Mouse (Mus musculus) Patski (cell line): ENCODE results near the gene Klf13. TPM values are rescaled to one million over a fixed set of nuclear protein-coding genes. Genes with fewer than 3 reads are reported as not detected.

ENCODE experiments used
- ATAC-seq: fragments of 100-300 bp; one replicate; pipeline ENCODE4 v1.8.0; 2021
- CTCF ChIA-PET: fragments of 350-600 bp; sonication (Branson Sonifier 250); formaldehyde crosslinking; loops from one replicate; lab custom pipeline; 2022; ENCODE audit warnings: inconsistent platforms; lab: Charles Lee
- POLR2A ChIA-PET: fragments of 350-600 bp; sonication (Branson Sonifier 250); formaldehyde crosslinking; loops from one replicate; lab custom pipeline; 2022; ENCODE audit warnings: antibody characterized with exemption, inconsistent platforms; lab: Charles Lee
- DNase-seq: peaks from one replicate; pipeline ENCODE4 v3.0.0-alpha.2; 2011; ENCODE audit warnings: low read depth, low spot score
- H3K27me3 ChIP-seq: fragments of 371-371 bp; one replicate; pipeline ENCODE4 v1.5.1; 2021
- CTCF ChIP-seq: fragments of 100-300 bp; IDR thresholded peaks from one replicate; pipeline ENCODE4 v1.5.1; 2021
- in situ Hi-C: fragments of 300-500 bp; cut with MboI; formaldehyde crosslinking; loops from 3 replicates; pipeline ENCODE4 v1.11.1; 2018; ENCODE audit warnings: low pct_unique_long_range_greater_than_20kb, mixed read lengths
- polyA plus RNA-seq: library from polyadenylated mRNA; unstranded; gene quantifications from one replicate; pipeline ENCODE4 v1.2.3, GENCODE M21; 2021

The Klf13 gene
- polyA plus RNA-seq, 1 experiment from 2014 or later = 20.0 TPM

GRCm38 (mm10) chr7:63965135-63965534 lies 26.4 kb upstream of the Klf13 start:
- ChIA-PET POLR2A (interaction anchor here (0.7 kb wide), 1 partner anchor 11 kb away, joined by 3 read pairs; no protein-coding TSS in a partner anchor), CTCF (interaction anchor here (1.3 kb wide), 1 partner anchor 24 kb away, joined by 4 read pairs; no protein-coding TSS in a partner anchor)
- no peak for ATAC-seq
- TF ChIP-seq CTCF = no peak
- no peaks in the 10 kb centered on the region for H3K27me3 ChIP-seq
- no peak for DNase-seq
- in situ Hi-C loops = no loop called here

GRCm38 (mm10) chr7:63964121-63964520 lies 25.4 kb upstream of the Klf13 start:
- DNase-seq = no peak
- CTCF ChIA-PET = no interaction called here
- no peaks in the 10 kb centered on the region for H3K27me3 ChIP-seq
- ATAC-seq = no peak
- in situ Hi-C loops = no loop called here
- TF ChIP-seq CTCF = no peak
- POLR2A ChIA-PET = no interaction called here

GRCm38 (mm10) chr7:63963632-63964031 lies 24.9 kb upstream of the Klf13 start:
- H3K27me3 ChIP-seq = no peaks in the 10 kb centered on the region
- DNase-seq (no peak), ATAC-seq (no peak)
- POLR2A ChIA-PET = no interaction called here
- in situ Hi-C loops = no loop called here
- TF ChIP-seq CTCF = no peak
- CTCF ChIA-PET = interaction anchor here (0.8 kb wide), 1 partner anchor 22 kb away, joined by 3 read pairs; no protein-coding TSS in a partner anchor

GRCm38 (mm10) chr7:63957872-63958640 lies 19.3 kb upstream of the Klf13 start:
- no peak for DNase-seq
- no peaks in the 10 kb centered on the region for H3K27me3 ChIP-seq
- no peak for ATAC-seq
- CTCF ChIA-PET = no interaction called here
- in situ Hi-C loops = no loop called here
- TF ChIP-seq CTCF = no peak
- POLR2A ChIA-PET = no interaction called here

GRCm38 (mm10) chr7:63956981-63957713 lies 18.4 kb upstream of the Klf13 start:
- ATAC-seq = no peak
- TF ChIP-seq CTCF = no peak
- in situ Hi-C loops = no loop called here
- H3K27me3 ChIP-seq = no peaks in the 10 kb centered on the region
- ChIA-PET CTCF (no interaction called here), POLR2A (no interaction called here)
- no peak for DNase-seq

GRCm38 (mm10) chr7:63956138-63956823 lies 17.6 kb upstream of the Klf13 start:
- POLR2A ChIA-PET = no interaction called here
- ATAC-seq = no peak
- CTCF ChIA-PET = no interaction called here
- no peak for DNase-seq
- no peaks in the 10 kb centered on the region for H3K27me3 ChIP-seq
- in situ Hi-C loops = no loop called here
- TF ChIP-seq CTCF = no peak

- CTCF ChIA-PET = no interaction called here
- DNase-seq (no peak), ATAC-seq (no peak)
- in situ Hi-C loops = no loop called here
- TF ChIP-seq CTCF = no peak
- POLR2A ChIA-PET = no interaction called here
- H3K27me3 ChIP-seq = no peaks in the 10 kb centered on the region
These were observed 16.7 kb upstream of the Klf13 start for GRCm38 (mm10) chr7:63955440-63955839.

- ATAC-seq (no peak), DNase-seq (no peak)
- in situ Hi-C loops = no loop called here
- POLR2A ChIA-PET = interaction anchor here (1.9 kb wide), 1 partner anchor 13 kb away, joined by 4 read pairs; no protein-coding TSS in a partner anchor
- CTCF ChIA-PET = no interaction called here
- no peaks in the 10 kb centered on the region for H3K27me3 ChIP-seq
- TF ChIP-seq CTCF = no peak
These were observed 13.6 kb upstream of the Klf13 start for GRCm38 (mm10) chr7:63952077-63952898.

GRCm38 (mm10) chr7:63950931-63951607 lies 12.4 kb upstream of the Klf13 start:
- no peak for TF ChIP-seq CTCF
- ChIA-PET POLR2A (interaction anchor here (1.9 kb wide), 1 partner anchor 12 kb away, joined by 4 read pairs; no protein-coding TSS in a partner anchor), CTCF (no interaction called here)
- H3K27me3 ChIP-seq = no peaks in the 10 kb centered on the region
- no peak for DNase-seq
- no peak for ATAC-seq
- in situ Hi-C loops = no loop called here
